Mouse (Mus musculus): Measurements from ENCODE around the gene Susd3. TPM values are rescaled to one million over a fixed set of nuclear protein-coding genes. Genes with fewer than 3 reads are reported as not detected.

Susd3 gene
- polyA plus RNA-seq, 1 experiment from 2014 or later, result 2.5 TPM

DNA sequence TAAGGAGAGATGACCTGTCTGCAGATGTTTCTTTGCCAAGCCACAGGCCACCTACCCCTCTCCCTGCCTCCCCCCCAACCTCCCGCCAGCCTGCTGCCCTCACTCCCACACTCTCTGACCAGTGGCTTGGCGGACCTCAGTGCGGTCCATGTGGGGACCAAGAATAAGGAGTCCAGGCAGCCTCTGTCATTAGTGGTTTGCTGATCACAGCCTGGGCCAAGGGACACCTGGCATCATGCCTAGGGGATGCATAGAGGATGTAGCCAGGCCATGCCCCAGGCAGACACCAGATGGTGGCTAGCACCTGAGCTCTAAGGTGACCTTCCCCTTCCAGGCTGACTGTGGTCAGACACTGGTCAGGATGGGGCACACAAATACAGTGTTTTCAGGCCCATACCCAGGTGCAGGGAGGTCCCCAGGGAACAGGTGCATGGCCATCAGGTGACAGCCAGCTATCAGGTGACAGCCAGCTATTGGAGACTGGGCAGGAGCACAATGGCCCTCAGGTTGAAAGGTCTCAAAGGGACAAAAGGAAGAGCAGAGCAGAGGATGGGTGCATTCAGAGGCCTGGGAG is 67.0 kb downstream of the Susd3 start:
- Histone ChIP-seq H3K36me3 (replicated peaks; ENCODE audit: insufficient read depth, low read length) (no peaks in the 10 kb centered on the region), H3K9me3 (ENCODE audit: low read length) (no peaks in the 10 kb centered on the region), H3K27me3 (ENCODE audit: insufficient read depth, low read length) (no peaks in the 10 kb centered on the region), H3K4me2 (ENCODE audit: low read depth, low read length) (no peak overlapping the region), H3K9ac (replicated peaks) (no peak overlapping the region), H3K27ac (ENCODE audit: low read depth) (no peak overlapping the region), H3K4me1 (ENCODE audit: insufficient read depth) (peaks cover 13% of the 10 kb centered on the region), H3K4me3 (ENCODE audit: low read depth, low read length) (no peak overlapping the region)
- 86% methylated on average over 3 of the region's 3 CpGs for WGBS (ENCODE audit: insufficient replicate concordance)
- no peak for DNase-seq
- TF ChIP-seq CTCF (IDR thresholded peaks at IDR 0.05; ENCODE audit: low read depth), result no peak
- TF ChIP-seq EP300 (IDR thresholded peaks at IDR 0.05; ENCODE audit: low read depth), result no peak
- ATAC-seq, result no peak

DNA sequence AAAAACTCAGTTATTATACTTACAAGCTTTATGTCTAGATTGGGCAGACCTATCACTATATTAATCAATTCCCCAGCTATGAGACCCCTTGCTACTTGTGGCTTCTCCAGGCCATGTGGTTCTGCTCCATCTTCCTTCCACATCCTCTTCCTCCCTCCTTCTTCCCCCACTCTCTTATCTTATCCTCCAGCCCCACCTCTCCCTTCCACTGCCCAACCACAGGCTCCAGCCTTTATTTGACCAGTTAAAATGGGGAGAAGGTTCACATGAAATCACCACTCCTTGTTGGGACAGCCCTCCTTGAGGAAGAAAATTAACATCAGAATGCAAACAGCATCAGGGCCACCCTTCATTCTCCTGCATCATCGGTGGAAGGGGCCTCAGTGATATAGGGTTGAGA is 67.8 kb downstream of the Susd3 start:
- Histone ChIP-seq H3K27me3 (ENCODE audit: insufficient read depth, low read length) (no peaks in the 10 kb centered on the region), H3K4me1 (ENCODE audit: insufficient read depth) (peaks cover 9% of the 10 kb centered on the region), H3K36me3 (replicated peaks; ENCODE audit: insufficient read depth, low read length) (no peaks in the 10 kb centered on the region), H3K9ac (replicated peaks) (no peak overlapping the region), H3K4me2 (ENCODE audit: low read depth, low read length) (no peak overlapping the region), H3K9me3 (ENCODE audit: low read length) (no peaks in the 10 kb centered on the region), H3K4me3 (ENCODE audit: low read depth, low read length) (no peak overlapping the region), H3K27ac (ENCODE audit: low read depth) (no peak overlapping the region)
- TF ChIP-seq CTCF (IDR thresholded peaks at IDR 0.05; ENCODE audit: low read depth) (no peak), EP300 (IDR thresholded peaks at IDR 0.05; ENCODE audit: low read depth) (no peak)
- ATAC-seq, result no peak
- WGBS (ENCODE audit: insufficient replicate concordance), result 43% methylated on average over 1 of the region's 1 CpGs
- no peak for DNase-seq

Other genes with a start within 250 kb of the Susd3 start
- gene Wnk2, start 100.7 kb downstream of the Susd3 start, polyA plus RNA-seq (2015; fragmentation: Nextera tagmentation; extraction: Ambion mirVana), result 0.13 and 0.15 TPM in 2 replicates
- 106 and 118 TPM in 2 replicates for gene Ninj1, start 61.2 kb downstream of the Susd3 start, polyA plus RNA-seq (2015; fragmentation: Nextera tagmentation; extraction: Ambion mirVana)
- 31.8 and 32.3 TPM in 2 replicates for gene Card19, start 32.7 kb downstream of the Susd3 start, polyA plus RNA-seq (2015; fragmentation: Nextera tagmentation; extraction: Ambion mirVana)
- gene Fgd3, start 71.6 kb upstream of the Susd3 start, polyA plus RNA-seq (2015; fragmentation: Nextera tagmentation; extraction: Ambion mirVana), result 0.57 and 0.62 TPM in 2 replicates
- gene Bicd2, start 92.9 kb upstream of the Susd3 start, polyA plus RNA-seq (2015; fragmentation: Nextera tagmentation; extraction: Ambion mirVana), result 4.9 and 5.8 TPM in 2 replicates
- 5.9 and 6.0 TPM in 2 replicates for gene Ippk, start 172.5 kb upstream of the Susd3 start, polyA plus RNA-seq (2015; fragmentation: Nextera tagmentation; extraction: Ambion mirVana)
- 0.47 TPM in 2 replicates for gene Tes3-ps, start 244.6 kb upstream of the Susd3 start, polyA plus RNA-seq (2015; fragmentation: Nextera tagmentation; extraction: Ambion mirVana)

Measured in liver, postnatal 0 days (tissue).